Mouse (Mus musculus) MEL (cell line): Measurements from ENCODE around the gene Ctsw. TPM values are rescaled to one million over a fixed set of nuclear protein-coding genes. Genes with fewer than 3 reads are reported as not detected.
A peak's percentile ranks its signal among the peaks of the same experiment; 100 is the strongest.

Experiments used
- DNase-seq: peaks from one replicate; pipeline ENCODE4 v3.0.0; 2011; ENCODE audit warnings: low read depth, low spot score
- H3K27ac ChIP-seq: 2 replicates; pipeline ENCODE4 v1.5.1; 2012; ENCODE audit warnings: low read depth, mild to moderate bottlenecking, control low read depth, low read length, moderate library complexity; ENCODE audit not compliant: control insufficient read depth
- H3K27me3 ChIP-seq, 2 experiments: fragments of 150-350 bp in 1 of 2; sonication (generic) in 1 of 2; 2 replicates each; pipeline ENCODE4 v1.6.1; 2012; ENCODE audit warnings: low read length in 2 of 2, mild to moderate bottlenecking in 2 of 2, improper control_type of control experiment in 1 of 2, moderate library complexity in 1 of 2; ENCODE audit not compliant: insufficient read depth in 2 of 2, control insufficient read depth in 1 of 2
- H3K36me3 ChIP-seq, 2 experiments: 2 replicates each; pipeline ENCODE4 v1.6.1; 2012 to 2014; ENCODE audit warnings: low read length in 2 of 2, improper control_type of control experiment in 1 of 2, inconsistent platforms in 1 of 2, mild to moderate bottlenecking in 1 of 2; ENCODE audit not compliant: insufficient read depth in 2 of 2, control insufficient read depth in 1 of 2
- H3K4me1 ChIP-seq, 2 experiments: fragments of 150-350 bp in 1 of 2; sonication (generic) in 1 of 2; 2 replicates each; pipeline ENCODE4 v1.6.1; 2012; ENCODE audit warnings: low read length in 2 of 2, improper control_type of control experiment in 1 of 2, mild to moderate bottlenecking in 1 of 2; ENCODE audit not compliant: insufficient read depth in 2 of 2, control insufficient read depth in 1 of 2
- H3K4me3 ChIP-seq, 2 experiments: fragments of 150-350 bp in 1 of 2; sonication (generic) in 1 of 2; 2 replicates each; pipeline ENCODE4 v1.5.1; 2012; ENCODE audit warnings: low read depth in 2 of 2, low read length in 2 of 2, mild to moderate bottlenecking in 2 of 2, moderate library complexity in 2 of 2, control low read depth in 1 of 2, improper control_type of control experiment in 1 of 2; ENCODE audit not compliant: control insufficient read depth in 1 of 2, insufficient read depth in 1 of 2
- H3K79me2 ChIP-seq: 2 replicates; pipeline ENCODE4 v1.6.1; 2012; ENCODE audit warnings: mild to moderate bottlenecking, low read length, moderate library complexity; ENCODE audit not compliant: control insufficient read depth, poor library complexity, insufficient read depth
- H3K9ac ChIP-seq: 2 replicates; pipeline ENCODE4 v1.6.1; 2012; ENCODE audit warnings: low read depth, mild to moderate bottlenecking, control low read depth, low read length, moderate library complexity; ENCODE audit not compliant: control insufficient read depth, poor library complexity, severe bottlenecking
- H3K9me3 ChIP-seq: fragments of 150-350 bp; sonication (generic); replicated peaks from 2 replicates; pipeline ENCODE4 v1.6.1; 2012; ENCODE audit warnings: mild to moderate bottlenecking, low read length, improper control_type of control experiment, moderate library complexity; ENCODE audit not compliant: insufficient read depth
- BHLHE40 ChIP-seq: IDR thresholded peaks from 2 replicates; pipeline ENCODE4 v1.6.1; 2012; ENCODE audit warnings: low read depth, mild to moderate bottlenecking, inconsistent platforms, low read length, improper control_type of control experiment, borderline replicate concordance
- CHD1 ChIP-seq: IDR thresholded peaks from 2 replicates; pipeline ENCODE4 v1.6.1; 2012; ENCODE audit warnings: low read depth, mild to moderate bottlenecking, inconsistent platforms, low read length, improper control_type of control experiment
- CHD2 ChIP-seq: IDR thresholded peaks from 2 replicates; pipeline ENCODE4 v1.6.1; 2011; ENCODE audit warnings: low read length, improper control_type of control experiment
- CTCF ChIP-seq, 3 experiments: IDR thresholded peaks in 2 of 3; conservative IDR thresholded peaks in 1 of 3; 2 replicates each; pipeline ENCODE4 v1.5.1; 2011 to 2012; ENCODE audit warnings: low read length in 3 of 3, low read depth in 2 of 3, mild to moderate bottlenecking in 2 of 3, improper control_type of control experiment in 1 of 3, inconsistent platforms in 1 of 3, mixed read lengths in 1 of 3, moderate library complexity in 1 of 3; ENCODE audit not compliant: control insufficient read depth in 1 of 3, insufficient read depth in 1 of 3, poor library complexity in 1 of 3, severe bottlenecking in 1 of 3
- ELF1 ChIP-seq: IDR thresholded peaks from 2 replicates; pipeline ENCODE4 v1.6.1; 2014; ENCODE audit warnings: low read depth, mild to moderate bottlenecking, inconsistent platforms, low read length, improper control_type of control experiment, moderate library complexity
- EP300 ChIP-seq, 2 experiments: IDR thresholded peaks; 2 replicates each; pipeline ENCODE4 v1.6.1; 2011; ENCODE audit warnings: improper control_type of control experiment in 2 of 2, low read length in 2 of 2, low read depth in 1 of 2, mild to moderate bottlenecking in 1 of 2
- ETS1 ChIP-seq: IDR thresholded peaks from 2 replicates; pipeline ENCODE4 v1.6.1; 2012; ENCODE audit warnings: low read depth, mild to moderate bottlenecking, inconsistent platforms, low read length, improper control_type of control experiment, moderate library complexity
- JUND ChIP-seq: IDR thresholded peaks from 2 replicates; pipeline ENCODE4 v1.6.1; 2011; ENCODE audit warnings: low read depth, mild to moderate bottlenecking, improper control_type of control experiment, low read length
- KAT2A ChIP-seq: conservative IDR thresholded peaks from 2 replicates; pipeline ENCODE4 v1.6.1; 2012; ENCODE audit warnings: low read depth, low read length, improper control_type of control experiment, inconsistent platforms
- MAX ChIP-seq: IDR thresholded peaks from 2 replicates; pipeline ENCODE4 v1.6.1; 2011; ENCODE audit warnings: low read length, improper control_type of control experiment
- MAZ ChIP-seq: IDR thresholded peaks from 2 replicates; pipeline ENCODE4 v1.6.1; 2012; ENCODE audit warnings: low read depth, mild to moderate bottlenecking, inconsistent platforms, low read length, improper control_type of control experiment
- MXI1 ChIP-seq: IDR thresholded peaks from 2 replicates; pipeline ENCODE4 v1.6.1; 2011; ENCODE audit warnings: mild to moderate bottlenecking, low read depth, low read length, improper control_type of control experiment
- MYB ChIP-seq: IDR thresholded peaks from 2 replicates; pipeline ENCODE4 v1.6.1; 2011; ENCODE audit warnings: mild to moderate bottlenecking, low read depth, low read length, improper control_type of control experiment
- MYC ChIP-seq: IDR thresholded peaks from 2 replicates; pipeline ENCODE4 v1.6.1; 2011; ENCODE audit warnings: low read depth, mild to moderate bottlenecking, low read length, improper control_type of control experiment, moderate library complexity
- NELFE ChIP-seq: IDR thresholded peaks from 2 replicates; pipeline ENCODE4 v1.6.1; 2011; ENCODE audit warnings: low read depth, low read length, improper control_type of control experiment
- NRF1 ChIP-seq: IDR thresholded peaks from 2 replicates; pipeline ENCODE4 v1.6.1; 2014; ENCODE audit warnings: low read depth, mild to moderate bottlenecking, inconsistent platforms, low read length, improper control_type of control experiment, moderate library complexity; ENCODE audit not compliant: poor library complexity, insufficient read depth, severe bottlenecking
- POLR2A ChIP-seq, 2 experiments: IDR thresholded peaks; 2 replicates each; pipeline ENCODE4 v1.6.1; 2011 to 2012; ENCODE audit warnings: low read length in 2 of 2, mild to moderate bottlenecking in 2 of 2, control low read depth in 1 of 2, improper control_type of control experiment in 1 of 2, low read depth in 1 of 2, moderate library complexity in 1 of 2; ENCODE audit not compliant: control insufficient read depth in 1 of 2, insufficient read depth in 1 of 2, poor library complexity in 1 of 2
- POLR2AphosphoS2 ChIP-seq: IDR thresholded peaks from 2 replicates; pipeline ENCODE4 v1.6.1; 2011; ENCODE audit warnings: low read length, improper control_type of control experiment
- POLR2AphosphoS5 ChIP-seq: IDR thresholded peaks from 2 replicates; pipeline ENCODE4 v1.6.1; 2012; ENCODE audit warnings: low read depth, borderline replicate concordance, mild to moderate bottlenecking, inconsistent platforms, low read length, moderate library complexity, mixed read lengths
- RAD21 ChIP-seq: IDR thresholded peaks from 2 replicates; pipeline ENCODE4 v1.6.1; 2011; ENCODE audit warnings: mild to moderate bottlenecking, low read depth, low read length, improper control_type of control experiment
- SIN3A ChIP-seq: IDR thresholded peaks from 2 replicates; pipeline ENCODE4 v1.6.1; 2012; ENCODE audit warnings: low read length, improper control_type of control experiment, inconsistent platforms
- SMC3 ChIP-seq: IDR thresholded peaks from 2 replicates; pipeline ENCODE4 v1.6.1; 2011; ENCODE audit warnings: low read depth, low read length, improper control_type of control experiment
- TBP ChIP-seq: IDR thresholded peaks from 2 replicates; pipeline ENCODE4 v1.8.0; 2011; ENCODE audit warnings: low read depth, low read length, improper control_type of control experiment
- TCF12 ChIP-seq: IDR thresholded peaks from 2 replicates; pipeline ENCODE4 v1.6.1; 2014; ENCODE audit warnings: low read depth, mild to moderate bottlenecking, inconsistent platforms, low read length, improper control_type of control experiment, moderate library complexity
- UBTF ChIP-seq: IDR thresholded peaks from 2 replicates; pipeline ENCODE4 v1.6.1; 2012; ENCODE audit warnings: low read depth, mild to moderate bottlenecking, inconsistent platforms, low read length, improper control_type of control experiment, moderate library complexity, borderline replicate concordance; ENCODE audit not compliant: insufficient read depth
- USF1 ChIP-seq: IDR thresholded peaks from 2 replicates; pipeline ENCODE4 v1.6.1; 2014; ENCODE audit warnings: low read depth, mild to moderate bottlenecking, inconsistent platforms, low read length, improper control_type of control experiment, moderate library complexity
- USF2 ChIP-seq, 2 experiments: IDR thresholded peaks; 2 replicates each; pipeline ENCODE4 v1.6.1; 2011 to 2012; ENCODE audit warnings: improper control_type of control experiment in 2 of 2, low read length in 2 of 2, borderline replicate concordance in 1 of 2, inconsistent platforms in 1 of 2, low read depth in 1 of 2, mild to moderate bottlenecking in 1 of 2; ENCODE audit not compliant: insufficient read depth in 1 of 2
- ZC3H11A ChIP-seq: IDR thresholded peaks from 2 replicates; pipeline ENCODE4 v1.6.1; 2012; ENCODE audit warnings: low read depth, mild to moderate bottlenecking, inconsistent platforms, low read length, improper control_type of control experiment
- ZKSCAN1 ChIP-seq: IDR thresholded peaks from 2 replicates; pipeline ENCODE4 v1.6.1; 2012; ENCODE audit warnings: low read depth, mild to moderate bottlenecking, inconsistent platforms, low read length, improper control_type of control experiment, moderate library complexity
- ZMIZ1 ChIP-seq: IDR thresholded peaks from 2 replicates; pipeline ENCODE4 v1.6.1; 2012; ENCODE audit warnings: low read depth, mild to moderate bottlenecking, inconsistent platforms, low read length, improper control_type of control experiment, moderate library complexity
- ZNF384 ChIP-seq: IDR thresholded peaks from 2 replicates; pipeline ENCODE4 v1.6.1; 2012; ENCODE audit warnings: low read depth, mild to moderate bottlenecking, inconsistent platforms, low read length, improper control_type of control experiment
- polyA plus RNA-seq, 2 experiments: library from polyadenylated mRNA; stranded (reverse) in 1 of 2; unstranded in 1 of 2; fragments of >175 nt in 1 of 2; fragments of >200 nt in 1 of 2; gene quantifications; 2 replicates each; pipeline versions ENCODE4 v1.2.1 to v1.2.4; 2012; ENCODE audit warnings: low replicate concordance in 2 of 2, low read depth in 1 of 2; ENCODE audit not compliant: insufficient read length in 2 of 2, insufficient read depth in 1 of 2, missing spikeins in 1 of 2
- total RNA-seq: library from RNA; depleted of rRNA; stranded (reverse); fragments of 300-350 nt; gene quantifications from 2 replicates; pipeline ENCODE4 v1.2.3, GENCODE M21; 2012

Ctsw gene
- total and polyA plus RNA-seq, 3 experiments: 0.15 to 0.39 TPM; not detected in 1

- Histone ChIP-seq H3K27ac (peak overlapping the region; percentile 51), H3K9ac (peak overlapping the region; percentile 89), H3K9me3 (no peaks in the 10 kb centered on the region), H3K4me3 (peak overlapping the region; percentile 77), H3K36me3 (peaks cover 0 to 5% of the 10 kb centered on the region in 2 experiments; a peak in 2 of 4 replicates), H3K79me2 (peaks cover 18% of the 10 kb centered on the region), H3K4me1 (peaks cover 0 to 31% of the 10 kb centered on the region in 2 experiments), H3K27me3 (no peaks in the 10 kb centered on the region)
- peak; percentile 96 for DNase-seq
- TF ChIP-seq UBTF (no peak; the same call in 1 of the 2 replicates), SMC3 (no peak), SIN3A (peak; percentile 66), ETS1 (no peak), CHD1 (no peak), CHD2 (no peak), RAD21 (no peak), TBP (0 out of 2 replicates have a peak, but pooled peaks have one; percentile 35), BHLHE40 (no peak), MXI1 (peak; percentile 74), MYB (no peak), TCF12 (peak; percentile 29; the same call in 1 of the 2 replicates), ZNF384 (no peak), EP300 (IDR thresholded peaks at IDR 0.05; ENCODE audit: low read depth in 1 of 2, low read length in 2 of 2) (no peak), POLR2A (IDR thresholded peaks at IDR 0.05; ENCODE audit: control insufficient read depth in 1 of 2, insufficient read depth in 1 of 2, low read depth in 1 of 2, low read length in 2 of 2, poor library complexity in 1 of 2) (peak; percentile 79 to 89), JUND (no peak), ELF1 (peak; percentile 6; the same call in 1 of the 2 replicates), NRF1 (no peak), MAX (peak; percentile 81), ZKSCAN1 (no peak), MAZ (no peak), POLR2AphosphoS2 (0 out of 2 replicates have a peak, but pooled peaks have one; percentile 68), ZC3H11A (no peak), ZMIZ1 (peak; percentile 76), MYC (peak; percentile 48; the same call in 1 of the 2 replicates), CTCF (IDR thresholded peaks at IDR 0.05 in 2 of 3, conservative IDR thresholded peaks at IDR 0.05 in 1 of 3; ENCODE audit: control insufficient read depth in 1 of 3, insufficient read depth in 1 of 3, low read depth in 2 of 3, low read length in 3 of 3, poor library complexity in 1 of 3, severe bottlenecking in 1 of 3) (0 out of 6 replicates have a peak, but pooled peaks of 1 of the 3 experiments have one; percentile 9), POLR2AphosphoS5 (no peak), USF1 (peak; percentile 67; the same call in 1 of the 2 replicates), KAT2A (no peak), NELFE (peak; percentile 87), USF2 (IDR thresholded peaks at IDR 0.05; ENCODE audit: borderline replicate concordance in 1 of 2, insufficient read depth in 1 of 2, low read depth in 1 of 2, low read length in 2 of 2) (no peak)
These were observed 11.2 kb downstream of the Ctsw start for GRCm38 (mm10) chr19:5456922-5457745.
